8 mouse cellular contexts compared by ENCODE assay signal in the genomic region with DNA sequence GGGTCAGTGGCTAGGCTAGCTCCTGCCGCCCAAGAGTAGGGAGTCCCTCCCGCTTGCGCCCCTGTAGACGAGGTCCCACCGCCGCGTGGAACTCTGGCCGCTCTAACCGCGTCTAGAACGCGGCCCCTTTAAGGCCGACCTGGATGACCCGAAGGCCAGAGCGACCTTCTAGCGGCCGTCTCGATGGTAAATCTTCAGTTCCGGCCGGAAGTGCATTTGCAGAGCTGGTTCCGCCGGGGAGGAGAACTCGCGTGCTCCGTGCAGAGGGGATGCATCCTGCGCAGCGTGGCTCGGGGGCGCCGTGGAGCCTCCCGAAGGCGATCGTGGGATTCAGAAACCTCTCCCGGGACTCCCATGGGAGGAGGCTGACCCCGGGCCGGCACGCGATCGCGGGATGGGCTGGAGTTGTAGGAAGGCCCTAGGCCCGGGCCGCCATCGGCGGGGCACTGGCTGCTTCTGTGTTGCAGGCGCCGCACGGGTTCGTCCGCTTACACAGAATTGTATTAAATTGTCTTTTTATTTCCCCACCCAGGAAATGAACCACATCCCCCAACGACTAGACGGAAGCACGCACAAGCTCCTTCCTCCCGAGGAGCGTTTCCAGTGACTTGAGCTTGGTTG. TPM values are rescaled to one million over a fixed set of nuclear protein-coding genes. Genes with fewer than 3 reads are reported as not detected.
DNase-seq lines count a peak whose midpoint lies in the region; ATAC-seq and TF ChIP-seq lines count a peak whose summit lies in the region.

No protein-coding gene starts in this region.

- TF ChIP-seq EP300 in liver, embryonic 14.5 days (IDR thresholded peaks at IDR 0.05; ENCODE audit: low read depth) = no peak

- ATAC-seq in erythroblast, adult 5-6 weeks (replicated peaks; ENCODE audit: low FRiP score, poor library complexity, severe bottlenecking) = peak; percentile 65
- ATAC-seq in heart, embryonic 11.5 days (replicated peaks; ENCODE audit: insufficient number of reproducible peaks, low FRiP score, low TSS enrichment) = peak; percentile 66
- peak; percentile 73 for ATAC-seq in kidney, embryonic 16.5 days (ENCODE audit: low FRiP score, low TSS enrichment)
- peak; percentile 73 for ATAC-seq in liver, embryonic 14.5 days (ENCODE audit: insufficient read depth)
- peak; percentile 79 for ATAC-seq in stomach, embryonic 15.5 days (ENCODE audit: insufficient read depth, low FRiP score, low read depth)

- peaks cover 18% of the 10 kb centered on the region for H3K36me3 ChIP-seq in heart, embryonic 11.5 days (ENCODE audit: control insufficient read depth, insufficient read depth, low read length)
- H3K36me3 ChIP-seq in kidney, embryonic 16.5 days (ENCODE audit: insufficient read depth, low read length) = peaks cover 32% of the 10 kb centered on the region
- H3K36me3 ChIP-seq in liver, embryonic 14.5 days (replicated peaks; ENCODE audit: control insufficient read depth, insufficient read depth, low read depth) = peaks cover 21% of the 10 kb centered on the region
- H3K36me3 ChIP-seq in stomach, embryonic 15.5 days = peaks cover 24% of the 10 kb centered on the region

- WGBS in heart, embryonic 11.5 days (ENCODE audit: insufficient replicate concordance) = under 1% methylated on average over 54 of the region's 54 CpGs
- under 1% methylated on average over 54 of the region's 54 CpGs for WGBS in kidney, embryonic 16.5 days
- under 1% methylated on average over 54 of the region's 54 CpGs for WGBS in liver, embryonic 14.5 days (ENCODE audit: insufficient replicate concordance)
- under 1% methylated on average over 54 of the region's 54 CpGs for WGBS in stomach, embryonic 15.5 days

- H3K27ac ChIP-seq in heart, embryonic 11.5 days (ENCODE audit: low read depth, low read length) = peak overlapping the region; percentile 65
- peak overlapping the region; percentile 51 for H3K27ac ChIP-seq in kidney, embryonic 16.5 days (ENCODE audit: low read length)
- H3K27ac ChIP-seq in liver, embryonic 14.5 days = no peak overlapping the region
- H3K27ac ChIP-seq in stomach, embryonic 15.5 days = peak overlapping the region; percentile 84

- peak overlapping the region; percentile 93 for H3K9ac ChIP-seq in heart, embryonic 11.5 days (ENCODE audit: low read depth, low read length)
- H3K9ac ChIP-seq in kidney, embryonic 16.5 days (replicated peaks; ENCODE audit: low read length) = peak overlapping the region; percentile 77
- peak overlapping the region; percentile 86 for H3K9ac ChIP-seq in liver, embryonic 14.5 days (replicated peaks)
- peak overlapping the region; percentile 63 for H3K9ac ChIP-seq in stomach, embryonic 15.5 days

- no peaks in the 10 kb centered on the region for H3K9me3 ChIP-seq in heart, embryonic 11.5 days (replicated peaks; ENCODE audit: control insufficient read depth, low read length)
- H3K9me3 ChIP-seq in kidney, embryonic 16.5 days (ENCODE audit: low read length) = no peaks in the 10 kb centered on the region
- no peaks in the 10 kb centered on the region for H3K9me3 ChIP-seq in liver, embryonic 14.5 days (ENCODE audit: control insufficient read depth, low read length)
- no peaks in the 10 kb centered on the region for H3K9me3 ChIP-seq in stomach, embryonic 15.5 days

- H3K4me2 ChIP-seq in heart, embryonic 11.5 days = peak overlapping the region; percentile 98
- peak overlapping the region; percentile 93 for H3K4me2 ChIP-seq in kidney, embryonic 16.5 days (replicated peaks; ENCODE audit: low read depth, low read length)
- H3K4me2 ChIP-seq in liver, embryonic 14.5 days (ENCODE audit: low read depth) = peak overlapping the region; percentile 71
- H3K4me2 ChIP-seq in stomach, embryonic 15.5 days = peak overlapping the region; percentile 71

- H3K27me3 ChIP-seq in heart, embryonic 11.5 days (ENCODE audit: control insufficient read depth, insufficient read depth, low read length) = no peaks in the 10 kb centered on the region
- H3K27me3 ChIP-seq in kidney, embryonic 16.5 days (ENCODE audit: insufficient read depth, low read length) = no peaks in the 10 kb centered on the region
- H3K27me3 ChIP-seq in liver, embryonic 14.5 days (ENCODE audit: control insufficient read depth, insufficient read depth, low read length) = no peaks in the 10 kb centered on the region; the same call in 1 of the 2 replicates
- H3K27me3 ChIP-seq in stomach, embryonic 15.5 days (replicated peaks) = no peaks in the 10 kb centered on the region

- peak overlapping the region; percentile 87 for H3K4me3 ChIP-seq in heart, embryonic 11.5 days (ENCODE audit: low read depth, low read length)
- peak overlapping the region; percentile 61 for H3K4me3 ChIP-seq in kidney, embryonic 16.5 days (ENCODE audit: low read length)
- H3K4me3 ChIP-seq in liver, embryonic 14.5 days (ENCODE audit: insufficient read depth in 1 of 2, low read depth in 2 of 2, low read length in 2 of 2) = peak overlapping the region; percentile 88 to 89
- H3K4me3 ChIP-seq in stomach, embryonic 15.5 days (replicated peaks) = peak overlapping the region; percentile 82

- peak; percentile 91 for DNase-seq in CD4-positive, CD25-positive, alpha-beta regulatory T cell, adult 2 months (ENCODE audit: low read depth, low spot score)
- DNase-seq in brain, adult 2 months (ENCODE audit: low read depth, low spot score) = peak; percentile 97
- DNase-seq in liver, embryonic 14.5 days (ENCODE audit: low read depth in 3 of 3, low spot score in 3 of 3) = peak; percentile 73 to 79 (median 78)
- peak; percentile 89 for DNase-seq in neural tube, embryonic 10.5 days (ENCODE audit: extremely low spot score, low spot score)

- peak; percentile 25 for TF ChIP-seq CTCF in liver, embryonic 14.5 days (IDR thresholded peaks at IDR 0.05; ENCODE audit: low read depth)

- H3K4me1 ChIP-seq in heart, embryonic 11.5 days (ENCODE audit: control insufficient read depth, insufficient read depth, low read length) = peaks cover 22% of the 10 kb centered on the region
- peaks cover 29% of the 10 kb centered on the region for H3K4me1 ChIP-seq in kidney, embryonic 16.5 days (ENCODE audit: insufficient read depth, low read length)
- H3K4me1 ChIP-seq in liver, embryonic 14.5 days (replicated peaks; ENCODE audit: control insufficient read depth in 2 of 2, insufficient read depth in 2 of 2, low read length in 1 of 2) = peaks cover 17 to 22% of the 10 kb centered on the region in 2 experiments
- peaks cover 31% of the 10 kb centered on the region for H3K4me1 ChIP-seq in stomach, embryonic 15.5 days

RNA-seq across cellular contexts. Expression of a gene that starts 38.3 kb away (rescaled TPM):
- total RNA-seq in erythroblast, adult 5-6 weeks (2015; ENCODE audit: low replicate concordance) = 15.7 and 16.9 TPM in 2 replicates
- total RNA-seq in erythroblast, adult 5-6 weeks (2017; ENCODE audit: low replicate concordance) = 27.2 and 32.7 TPM in 2 replicates
- polyA plus RNA-seq in heart, embryonic 11.5 days (2014; fragmentation: Nextera tagmentation; extraction: Ambion mirVana) = 32.6 and 39.4 TPM in 2 replicates
- polyA plus RNA-seq in kidney, embryonic 16.5 days (2015; fragmentation: Nextera tagmentation; extraction: Ambion mirVana) = 91.5 and 92.9 TPM in 2 replicates
- polyA plus RNA-seq in liver, embryonic 14.5 days (2012; rRNA removed) = 12.3 and 13.0 TPM in 2 replicates
- 10.5 and 12.8 TPM in 2 replicates for polyA plus RNA-seq in liver, embryonic 14.5 days (2014; fragmentation: Nextera tagmentation; extraction: Ambion mirVana)
- polyA plus RNA-seq in stomach, embryonic 15.5 days (2015; fragmentation: Nextera tagmentation; extraction: Ambion mirVana) = 48.0 and 49.5 TPM in 2 replicates
